Mouse (Mus musculus) heart, embryonic 14.5 days (tissue): ENCODE measurements around the gene Bphl. TPM values are rescaled to one million over a fixed set of nuclear protein-coding genes. Genes with fewer than 3 reads are reported as not detected.
A peak's percentile ranks its signal among the peaks of the same experiment; 100 is the strongest.

Experiments
- ATAC-seq: fragments of 200-750 bp; cut with Nextera tagmentation; 2 replicates; pipeline ENCODE4 v1.8.0; 2017; ENCODE audit warnings: low read depth, moderate TSS enrichment; ENCODE audit not compliant: insufficient number of reproducible peaks, insufficient read depth, low FRiP score
- H3K27ac ChIP-seq, 2 experiments: fragments of 200-500 bp in 1 of 2; fragments of 300-500 bp in 1 of 2; sonication (generic) in 1 of 2; replicated peaks in 1 of 2; 2 replicates each; pipeline ENCODE4 v1.5.1; 2012 to 2014; ENCODE audit warnings: low read depth in 2 of 2, low read length in 2 of 2, control low read depth in 1 of 2, mild to moderate bottlenecking in 1 of 2, mixed read lengths in 1 of 2; ENCODE audit not compliant: control insufficient read depth in 1 of 2, insufficient read depth in 1 of 2
- H3K27me3 ChIP-seq: fragments of 300-500 bp; sonication (generic); 2 replicates; pipeline ENCODE4 v1.6.1; 2014; ENCODE audit warnings: mild to moderate bottlenecking, low read length, control low read depth; ENCODE audit not compliant: control insufficient read depth, insufficient read depth
- H3K36me3 ChIP-seq: fragments of 300-500 bp; sonication (generic); 2 replicates; pipeline ENCODE4 v1.6.1; 2014; ENCODE audit warnings: mild to moderate bottlenecking, control low read depth, low read length, mixed read lengths; ENCODE audit not compliant: control insufficient read depth, insufficient read depth
- H3K4me1 ChIP-seq, 2 experiments: fragments of 200-500 bp in 1 of 2; fragments of 300-500 bp in 1 of 2; sonication (generic) in 1 of 2; 2 replicates each; pipeline ENCODE4 v1.6.1; 2012 to 2014; ENCODE audit warnings: low read length in 2 of 2, control low read depth in 1 of 2, mixed read lengths in 1 of 2; ENCODE audit not compliant: control insufficient read depth in 2 of 2, insufficient read depth in 2 of 2
- H3K4me2 ChIP-seq: fragments of 300-500 bp; sonication (generic); 2 replicates; pipeline ENCODE4 v1.6.1; 2014; ENCODE audit warnings: mild to moderate bottlenecking, low read length
- H3K4me3 ChIP-seq, 2 experiments: fragments of 200-500 bp in 1 of 2; fragments of 300-500 bp in 1 of 2; sonication (generic) in 1 of 2; 2 replicates each; pipeline ENCODE4 v1.5.1; 2012 to 2014; ENCODE audit warnings: low read length in 2 of 2, mild to moderate bottlenecking in 2 of 2, control low read depth in 1 of 2, low read depth in 1 of 2, moderate library complexity in 1 of 2; ENCODE audit not compliant: control insufficient read depth in 1 of 2, insufficient read depth in 1 of 2
- H3K9ac ChIP-seq: fragments of 300-500 bp; sonication (generic); 2 replicates; pipeline ENCODE4 v1.6.1; 2014; ENCODE audit warnings: mild to moderate bottlenecking, low read length
- H3K9me3 ChIP-seq: fragments of 300-500 bp; sonication (generic); 2 replicates; pipeline ENCODE4 v1.6.1; 2016; ENCODE audit warnings: low read length, control low read depth; ENCODE audit not compliant: control insufficient read depth
- WGBS: fragments of 180-500 bp; shearing (Covaris S2); extraction: QIAGEN DNeasy Blood & Tissue Kit; methylation state at CpG from one replicate; pipeline ENCODE4 v1.1.7; 2014; 5-methylcytosine and 5-hydroxymethylcytosine counted together
- polyA plus RNA-seq: library from polyadenylated mRNA; unstranded; fragments of >200 nt; fragmentation: Nextera tagmentation; extraction: Ambion mirVana; gene quantifications from 2 replicates; pipeline ENCODE4 v1.2.1, GENCODE M21; 2014

Gene Bphl
- polyA plus RNA-seq, 1 experiment from 2014 or later, result 50.1 TPM

DNA sequence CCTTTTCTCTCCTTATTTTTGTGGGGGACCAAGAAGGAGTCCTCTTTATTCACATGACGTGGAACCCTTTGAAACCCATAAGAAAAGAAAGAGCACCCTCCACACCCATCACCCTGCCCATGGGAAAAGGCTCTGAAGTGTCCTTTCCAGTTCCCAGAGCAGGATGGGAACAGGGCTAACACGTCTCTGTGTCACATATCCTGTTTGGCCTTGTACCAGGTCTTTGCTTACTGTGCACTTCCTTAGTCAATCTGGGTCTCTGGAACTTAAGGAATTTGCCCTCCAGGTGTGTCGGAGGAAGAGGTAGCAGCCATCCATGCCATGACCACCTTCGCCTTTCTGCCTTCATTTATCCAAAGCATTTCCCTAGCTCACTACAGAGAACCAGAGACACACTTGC lies 59.1 kb downstream of the Bphl start:
- WGBS, result 59% methylated on average over 4 of the region's 4 CpGs
- no peaks in the 10 kb centered on the region for H3K27me3 ChIP-seq
- peaks cover 4 to 18% of the 10 kb centered on the region in 2 experiments; a peak in 3 of 4 replicates for H3K4me1 ChIP-seq
- no peak overlapping the region for H3K9ac ChIP-seq
- H3K4me3 ChIP-seq, result no peak overlapping the region
- H3K36me3 ChIP-seq, result no peaks in the 10 kb centered on the region
- no peaks in the 10 kb centered on the region; the same call in 1 of the 2 replicates for H3K9me3 ChIP-seq
- no peak for ATAC-seq
- peak overlapping the region; percentile 45 to 61; a peak in 2 of 4 replicates for H3K27ac ChIP-seq
- peak overlapping the region; percentile 25; the same call in 1 of the 2 replicates for H3K4me2 ChIP-seq

DNA sequence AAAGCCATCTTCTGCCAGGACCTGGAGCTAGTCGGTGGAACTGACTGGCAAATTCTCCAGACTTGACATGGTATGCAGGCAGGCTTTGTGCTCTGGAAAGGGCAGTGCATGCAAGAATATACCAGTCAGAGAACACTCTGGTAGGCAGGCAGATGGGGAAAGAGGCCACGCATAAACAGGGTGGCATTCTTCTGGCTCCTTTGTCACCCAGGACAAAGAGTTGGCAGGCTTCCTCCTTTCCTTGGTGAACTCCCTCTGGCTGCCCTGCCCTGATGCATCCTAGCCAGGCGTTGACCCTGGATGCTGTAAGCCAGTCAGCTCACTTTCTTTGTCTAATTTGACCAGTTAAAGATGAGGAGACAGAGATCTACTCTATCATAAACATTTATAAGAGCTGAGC lies 59.7 kb downstream of the Bphl start:
- Histone ChIP-seq H3K9me3 (no peaks in the 10 kb centered on the region; the same call in 1 of the 2 replicates), H3K4me1 (peaks cover 4 to 18% of the 10 kb centered on the region in 2 experiments; a peak in 3 of 4 replicates), H3K36me3 (no peaks in the 10 kb centered on the region), H3K4me3 (no peak overlapping the region), H3K4me2 (no peak overlapping the region), H3K27ac (no peak overlapping the region), H3K9ac (no peak overlapping the region), H3K27me3 (no peaks in the 10 kb centered on the region)
- ATAC-seq, result no peak
- 77% methylated on average over 3 of the region's 3 CpGs for WGBS

DNA sequence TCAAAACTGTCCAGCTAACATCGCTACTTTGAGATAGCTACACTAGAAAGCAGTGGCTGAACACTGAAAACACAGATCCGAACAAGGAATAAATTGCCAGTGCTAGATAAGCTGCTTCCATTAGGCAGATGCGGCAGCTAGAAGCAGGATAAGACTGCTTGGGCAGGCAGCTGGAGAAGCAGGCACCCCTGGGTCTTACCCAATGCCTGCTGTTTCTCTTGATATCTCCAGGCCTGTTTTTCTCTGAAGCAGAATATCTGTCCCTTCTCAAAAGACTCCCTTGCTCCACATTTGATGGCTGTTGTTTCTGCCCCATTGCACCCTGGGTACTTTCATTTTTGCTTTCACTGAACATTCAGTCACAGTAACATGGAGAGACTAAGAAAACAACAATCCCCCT lies 63.3 kb downstream of the Bphl start:
- H3K27ac ChIP-seq, result no peak overlapping the region
- peaks cover 2 to 13% of the 10 kb centered on the region in 2 experiments; a peak in 3 of 4 replicates for H3K4me1 ChIP-seq
- H3K9ac ChIP-seq, result no peak overlapping the region
- no peaks in the 10 kb centered on the region for H3K36me3 ChIP-seq
- H3K4me2 ChIP-seq, result no peak overlapping the region
- H3K4me3 ChIP-seq, result no peak overlapping the region
- no peak for ATAC-seq
- WGBS, result 35% methylated on average over 3 of the region's 3 CpGs
- H3K27me3 ChIP-seq, result no peaks in the 10 kb centered on the region
- no peaks in the 10 kb centered on the region; the same call in 1 of the 2 replicates for H3K9me3 ChIP-seq

DNA sequence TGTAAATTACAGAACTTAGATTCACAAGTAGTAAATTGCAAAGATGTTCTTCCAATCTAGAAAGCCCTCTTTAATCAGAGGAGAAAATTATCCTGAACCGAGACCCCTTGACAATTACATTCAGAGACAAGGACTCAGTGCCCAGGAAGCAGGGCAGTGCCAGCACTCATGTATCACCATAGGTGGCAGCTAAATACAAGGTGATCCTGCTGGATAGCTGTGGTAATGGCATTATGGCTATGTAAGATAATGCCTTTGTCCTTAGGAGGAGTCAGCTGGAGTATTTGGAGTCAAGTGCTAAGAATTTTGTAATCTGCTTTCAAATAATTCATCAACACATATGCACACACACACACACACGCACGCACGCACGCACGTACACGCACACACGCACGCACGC lies 63.9 kb downstream of the Bphl start:
- H3K36me3 ChIP-seq, result no peaks in the 10 kb centered on the region
- H3K27ac ChIP-seq, result no peak overlapping the region
- no peaks in the 10 kb centered on the region; the same call in 1 of the 2 replicates for H3K9me3 ChIP-seq
- no peak for ATAC-seq
- H3K4me3 ChIP-seq, result no peak overlapping the region
- no peak overlapping the region for H3K4me2 ChIP-seq
- H3K27me3 ChIP-seq, result no peaks in the 10 kb centered on the region
- WGBS, result 91% methylated on average over 10 of the region's 10 CpGs
- no peak overlapping the region for H3K9ac ChIP-seq
- H3K4me1 ChIP-seq, result peaks cover 2 to 13% of the 10 kb centered on the region in 2 experiments; a peak in 2 of 4 replicates

DNA sequence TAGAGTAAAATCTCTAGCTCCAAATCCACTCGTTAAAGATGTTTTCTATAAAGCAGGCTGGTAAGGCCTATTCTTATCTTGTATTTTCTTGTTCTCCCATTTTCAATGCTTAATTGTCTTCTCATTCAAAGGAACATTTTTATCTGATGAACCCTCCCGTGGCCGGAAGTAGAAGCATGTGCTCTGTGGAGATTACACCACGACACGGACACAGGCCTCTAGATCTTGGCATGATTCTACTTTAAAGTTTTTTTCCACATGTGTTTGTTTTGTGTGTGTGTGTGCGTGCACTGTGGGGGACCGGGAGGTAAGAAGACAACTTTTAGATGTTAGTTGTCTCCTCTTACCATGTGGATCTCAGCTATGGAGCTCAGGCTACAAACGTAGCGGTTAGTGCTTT lies 64.5 kb downstream of the Bphl start:
- 64% methylated on average over 9 of the region's 9 CpGs for WGBS
- no peak overlapping the region for H3K27ac ChIP-seq
- no peaks in the 10 kb centered on the region; the same call in 1 of the 2 replicates for H3K9me3 ChIP-seq

DNA sequence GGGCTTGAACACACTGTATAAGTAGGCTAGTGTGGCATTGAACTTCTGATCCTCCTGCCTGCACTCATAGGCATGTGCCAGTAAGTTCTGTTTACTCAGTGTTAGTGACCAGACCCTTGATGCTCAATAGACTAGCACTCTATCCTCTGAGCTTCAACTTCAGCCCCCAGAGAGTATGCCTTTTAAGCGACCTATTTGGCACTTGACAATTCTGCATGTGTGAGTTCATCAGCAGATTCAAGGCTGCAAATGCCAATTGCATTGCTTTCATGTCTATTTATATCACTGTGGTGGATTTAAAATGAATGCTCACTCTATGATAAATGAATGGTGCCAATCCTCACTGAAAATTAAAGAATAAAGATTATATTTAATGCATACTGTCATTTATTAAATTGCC lies 68.0 kb downstream of the Bphl start:
- WGBS, result 26% methylated on average over 1 of the region's 1 CpGs
- Histone ChIP-seq H3K27ac (peak overlapping the region; percentile 43 to 58), H3K9ac (no peak overlapping the region), H3K27me3 (no peaks in the 10 kb centered on the region), H3K4me2 (no peak overlapping the region), H3K4me1 (peaks cover 2 to 18% of the 10 kb centered on the region in 2 experiments; a peak in 3 of 4 replicates), H3K9me3 (no peaks in the 10 kb centered on the region), H3K36me3 (no peaks in the 10 kb centered on the region), H3K4me3 (no peak overlapping the region)
- peak; percentile 39 for ATAC-seq

More for the DNA sequence above, 64.5 kb downstream of the Bphl start:
- Histone ChIP-seq H3K4me2 (no peak overlapping the region), H3K9ac (no peak overlapping the region), H3K4me3 (no peak overlapping the region), H3K36me3 (no peaks in the 10 kb centered on the region), H3K4me1 (peaks cover 2 to 16% of the 10 kb centered on the region in 2 experiments; a peak in 3 of 4 replicates), H3K27me3 (no peaks in the 10 kb centered on the region)
- ATAC-seq, result no peak

DNA sequence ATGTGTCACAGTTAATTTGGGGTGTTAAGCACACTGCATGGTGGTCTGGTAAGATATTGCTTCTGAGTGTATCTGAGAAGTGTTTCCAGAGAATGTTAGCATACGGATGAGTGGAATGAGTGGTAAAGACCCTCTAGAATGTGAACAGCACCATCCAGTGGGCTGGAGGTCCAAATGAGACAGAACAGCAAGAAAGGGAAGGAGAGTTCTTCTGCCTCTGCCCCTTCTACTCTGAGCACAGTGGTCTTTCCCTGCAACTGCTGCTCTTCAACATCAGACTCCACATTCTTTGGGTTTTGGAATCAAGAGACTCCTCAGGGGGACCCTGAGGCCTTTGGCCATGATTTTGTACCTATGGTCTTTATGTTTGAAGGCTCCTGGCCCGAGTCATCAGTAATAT lies 68.9 kb downstream of the Bphl start:
- H3K27me3 ChIP-seq, result no peaks in the 10 kb centered on the region
- peaks cover 2 to 18% of the 10 kb centered on the region in 2 experiments; a peak in 3 of 4 replicates for H3K4me1 ChIP-seq
- no peak overlapping the region for H3K27ac ChIP-seq
- no peak overlapping the region for H3K4me3 ChIP-seq
- 91% methylated on average over 2 of the region's 2 CpGs for WGBS
- H3K9ac ChIP-seq, result no peak overlapping the region
- H3K36me3 ChIP-seq, result no peaks in the 10 kb centered on the region
- no peaks in the 10 kb centered on the region for H3K9me3 ChIP-seq
- H3K4me2 ChIP-seq, result no peak overlapping the region
- no peak for ATAC-seq

DNA sequence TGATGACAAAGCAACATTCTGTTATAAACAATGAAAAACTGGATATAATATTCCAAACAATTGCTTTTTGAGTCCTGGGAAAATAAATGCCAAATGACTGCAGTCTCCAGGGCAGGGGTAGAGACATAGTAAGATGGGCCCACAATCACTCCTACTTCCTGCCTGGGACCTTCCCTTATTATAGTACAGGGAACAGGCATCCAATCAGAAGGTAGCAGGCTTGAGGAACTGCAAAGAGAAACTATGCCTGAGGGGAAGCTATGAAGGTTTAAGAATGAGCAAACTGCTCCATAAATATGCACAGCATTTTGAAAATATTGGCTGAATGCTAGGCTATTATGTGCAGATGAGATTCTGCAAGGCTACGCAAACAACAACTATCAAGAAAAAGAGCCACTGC lies 69.6 kb downstream of the Bphl start:
- Histone ChIP-seq H3K27ac (no peak overlapping the region; a peak in 1 of 4 replicates), H3K36me3 (no peaks in the 10 kb centered on the region), H3K4me3 (no peak overlapping the region), H3K4me1 (peaks cover 2 to 18% of the 10 kb centered on the region in 2 experiments; a peak in 3 of 4 replicates), H3K4me2 (no peak overlapping the region), H3K27me3 (no peaks in the 10 kb centered on the region), H3K9ac (no peak overlapping the region), H3K9me3 (no peaks in the 10 kb centered on the region)
- 94% methylated on average over 1 of the region's 1 CpGs for WGBS
- ATAC-seq, result no peak
